Mouse (Mus musculus) T-helper 17 cell (primary cell): ENCODE measurements at regions not wholly inside any gene's neighbourhood (a gene's known extent, or its start where the extent isn't known, plus 50 kb on each side); places are given as distances from the start of the nearest gene placed in this dataset.
"Not testable (repeated sequence)": the region's sequence is repeated elsewhere in the genome, so short reads cannot be mapped to it uniquely, and the experiment has no call there.

ENCODE experiments used
- in situ Hi-C, 2 experiments: fragments of 300-600 bp; cut with MboI, MseI; formaldehyde crosslinking; loops; 1 replicate in 1 of 2; 2 replicates in 1 of 2; pipeline ENCODE4 v1.15.1; 2025; ENCODE audit warnings: high pct_unique_total_duplicates in 2 of 2

- in situ Hi-C loops, result no loop called here
These were observed 93.8 kb upstream of the Zfp706 start for GRCm38 (mm10) chr15:37101419-37101818.

DNA sequence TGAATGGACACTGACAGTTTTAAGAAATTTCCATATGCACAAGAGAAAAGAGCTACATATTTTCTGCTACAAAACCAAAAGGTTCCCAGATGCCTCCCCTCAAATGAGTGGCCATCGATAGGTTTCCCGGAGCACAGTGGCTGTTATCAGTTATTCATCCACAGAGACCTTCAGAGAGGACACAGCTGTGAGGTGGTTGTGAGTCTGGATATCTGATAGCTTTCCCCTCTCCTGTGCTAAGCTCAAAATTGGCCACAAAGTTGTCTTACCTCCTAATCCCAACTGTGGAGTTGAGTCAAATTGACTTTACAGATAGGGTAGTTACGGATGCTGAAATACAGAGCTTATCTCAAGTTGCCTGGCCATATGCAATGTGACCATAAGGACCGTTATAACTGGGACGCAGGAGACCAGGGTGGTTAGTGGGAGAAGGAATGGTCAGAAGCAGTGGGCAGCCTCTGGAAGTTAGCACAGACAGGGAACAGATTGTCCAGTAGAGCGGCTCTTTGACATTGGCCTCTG, 93.3 kb upstream of the Zfp706 start:
- in situ Hi-C loops, result no loop called here

GRCm38 (mm10) chr15:37099927-37100766, 92.6 kb upstream of the Zfp706 start:
- in situ Hi-C loops, result no loop called here

GRCm38 (mm10) chr15:37099176-37099575, 91.6 kb upstream of the Zfp706 start:
- in situ Hi-C loops, result no loop called here

DNA sequence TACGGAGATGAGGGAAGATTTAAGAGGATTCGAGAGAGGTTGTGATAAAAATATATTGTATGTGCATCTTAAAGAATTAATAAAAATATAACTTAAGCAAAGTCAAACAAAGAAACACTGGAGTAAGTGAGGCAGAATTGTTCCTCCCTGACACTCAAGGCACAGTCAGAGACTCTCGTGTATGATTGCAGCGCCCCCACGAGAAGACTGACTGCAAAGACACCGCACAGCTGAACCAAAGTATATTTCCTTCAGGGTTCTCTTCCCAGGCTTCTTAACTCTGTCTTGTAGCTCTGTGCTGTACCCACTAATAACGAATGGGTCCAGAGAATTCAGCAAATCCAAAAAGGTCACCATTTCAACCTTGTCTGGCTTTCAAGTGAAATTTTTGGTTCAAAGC, 89.9 kb upstream of the Zfp706 start:
- in situ Hi-C loops, result no loop called here

DNA sequence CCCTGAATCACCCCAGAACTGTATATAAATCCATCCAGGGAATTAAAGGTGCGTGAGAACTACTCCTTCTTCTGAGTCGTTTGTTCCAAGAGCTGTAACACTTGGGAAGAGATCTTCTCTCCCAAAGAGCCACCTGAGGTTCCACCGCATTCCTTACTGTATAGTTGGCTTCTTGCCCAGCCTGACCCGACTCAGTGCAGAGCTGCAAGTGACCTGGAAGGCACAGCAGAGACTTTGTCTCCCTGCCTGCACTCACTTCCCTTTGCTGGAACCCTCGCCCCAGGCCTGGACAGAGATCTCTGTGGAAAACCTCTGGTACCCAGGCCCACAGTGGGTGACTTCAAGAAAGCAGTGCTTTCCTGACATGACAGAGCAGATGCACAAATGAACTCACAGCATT, 83.6 kb upstream of the Zfp706 start:
- in situ Hi-C loops, result not testable (repeated sequence)

DNA sequence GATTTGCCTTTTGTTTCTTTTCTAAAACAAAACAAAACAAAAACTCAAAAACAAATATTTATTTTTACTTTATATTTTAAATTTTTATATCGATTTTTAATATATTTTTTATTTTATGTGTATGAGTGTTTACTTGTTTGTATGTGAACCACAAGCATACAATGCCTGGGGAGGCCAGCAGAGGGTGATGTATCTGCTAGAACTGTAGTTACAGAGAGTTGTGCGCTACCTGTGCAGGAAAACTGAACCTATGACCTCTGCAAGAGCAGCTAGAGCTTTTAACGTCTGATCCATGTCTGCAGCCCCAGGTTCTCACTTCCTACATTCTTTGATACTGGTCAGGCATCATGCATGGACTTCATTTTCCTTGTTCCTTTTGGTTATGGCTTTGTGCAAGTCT, 76.2 kb upstream of the Zfp706 start:
- in situ Hi-C loops, result no loop called here

GRCm38 (mm10) chr15:37081836-37082235, 74.3 kb upstream of the Zfp706 start:
- in situ Hi-C loops, result no loop called here

- in situ Hi-C loops, result no loop called here
These were observed 73.4 kb upstream of the Zfp706 start for GRCm38 (mm10) chr15:37080931-37081330.

DNA sequence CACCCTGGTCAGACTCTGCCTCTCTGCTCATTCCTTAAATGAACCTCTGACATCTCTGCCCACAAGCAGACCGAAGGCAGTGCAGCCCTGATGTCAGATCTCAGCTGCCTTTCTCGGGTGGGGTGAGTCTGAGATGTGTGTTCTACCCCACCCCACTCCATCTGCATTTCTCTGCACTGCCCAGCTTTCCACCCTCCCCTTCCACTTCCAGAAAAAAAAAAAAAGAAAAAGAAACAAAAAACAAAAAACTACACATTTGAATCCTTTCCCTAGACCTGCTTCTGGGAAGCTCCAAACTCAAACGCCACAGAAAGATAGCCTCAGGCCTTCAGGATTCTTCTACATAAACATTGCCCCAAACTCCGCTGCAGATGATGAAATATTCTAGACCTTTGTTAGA, 72.8 kb upstream of the Zfp706 start:
- in situ Hi-C loops, result no loop called here

GRCm38 (mm10) chr15:37074207-37074606, 66.6 kb upstream of the Zfp706 start:
- in situ Hi-C loops, result loop anchor here in 1 of 2 experiments (5.0 kb wide), 1 partner anchor 1042 kb away; no protein-coding TSS in a partner anchor

DNA sequence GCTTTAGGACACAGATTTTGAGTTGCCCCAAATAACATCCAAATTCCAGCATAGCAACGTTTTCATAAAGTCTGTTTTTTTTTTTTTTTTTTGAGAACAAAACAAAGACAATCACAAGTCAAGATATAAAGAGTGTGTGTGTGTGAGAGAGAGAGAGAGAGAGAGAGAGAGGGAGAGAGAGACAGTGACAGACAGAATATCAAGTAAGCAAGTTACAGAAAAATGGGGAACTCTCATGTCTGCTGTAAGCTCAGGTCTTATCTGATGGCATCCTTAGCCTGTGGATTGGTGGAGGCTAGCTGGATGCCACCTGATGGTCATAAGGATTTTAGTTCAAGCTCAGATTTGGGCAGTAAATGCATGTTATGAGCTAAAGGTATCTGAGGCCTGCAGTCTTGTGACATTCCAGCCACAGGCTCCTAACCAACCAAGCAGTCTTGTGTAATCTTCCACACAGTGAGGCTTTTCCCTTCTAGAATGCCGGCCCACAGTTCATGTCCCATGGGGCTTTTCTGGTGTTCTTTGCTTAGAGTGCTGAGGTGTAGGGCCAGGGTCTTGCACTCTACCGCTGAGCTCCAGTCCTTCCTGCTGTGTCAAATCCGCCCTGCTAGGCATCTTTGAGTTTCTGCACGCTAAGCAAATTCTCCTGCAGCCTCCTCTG, 64.8 kb upstream of the Zfp706 start:
- in situ Hi-C loops, result loop anchor here in 1 of 2 experiments (5.0 kb wide), 1 partner anchor 1040 kb away; no protein-coding TSS in a partner anchor

DNA sequence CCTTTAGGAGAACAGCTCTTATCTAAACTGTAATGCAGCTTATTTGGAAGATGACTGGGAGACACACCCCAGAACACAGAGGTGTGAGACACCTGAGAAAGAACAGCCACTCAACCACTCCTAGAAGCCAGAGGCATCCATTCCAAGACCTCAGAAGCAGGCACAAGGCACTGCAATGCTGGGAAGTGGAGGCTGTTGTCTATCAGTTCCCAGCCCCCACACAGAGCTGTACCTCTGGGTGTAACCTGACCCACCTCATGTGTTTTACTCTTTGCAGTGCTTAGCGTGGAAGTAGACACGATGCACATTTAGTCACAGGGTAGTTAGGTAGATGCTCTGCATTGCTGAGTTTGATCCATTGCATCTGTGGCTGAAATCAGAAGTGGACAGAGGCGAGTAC, 62.6 kb upstream of the Zfp706 start:
- in situ Hi-C loops, result loop anchor here in 1 of 2 experiments (5.0 kb wide), 1 partner anchor 1038 kb away; no protein-coding TSS in a partner anchor

DNA sequence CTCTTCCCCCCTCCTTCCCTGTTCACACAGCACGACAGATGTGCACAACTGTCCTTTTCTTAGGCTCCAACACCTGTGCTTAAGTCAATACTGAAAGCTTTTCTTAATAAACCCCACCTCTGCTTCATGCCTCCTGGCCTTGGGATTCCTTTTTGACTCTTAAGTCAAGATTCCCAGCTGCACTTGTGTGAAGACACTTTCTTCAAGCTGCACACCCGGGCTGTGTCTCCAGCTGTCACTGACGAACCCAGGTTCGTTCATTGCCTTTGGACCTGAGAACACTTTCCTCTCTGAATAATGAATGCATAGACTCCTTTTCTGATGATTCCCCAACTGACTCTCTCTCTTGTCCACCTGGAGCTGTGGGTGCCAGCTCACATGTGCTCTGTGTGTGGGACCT, 59.8 kb upstream of the Zfp706 start:
- in situ Hi-C loops, result no loop called here

DNA sequence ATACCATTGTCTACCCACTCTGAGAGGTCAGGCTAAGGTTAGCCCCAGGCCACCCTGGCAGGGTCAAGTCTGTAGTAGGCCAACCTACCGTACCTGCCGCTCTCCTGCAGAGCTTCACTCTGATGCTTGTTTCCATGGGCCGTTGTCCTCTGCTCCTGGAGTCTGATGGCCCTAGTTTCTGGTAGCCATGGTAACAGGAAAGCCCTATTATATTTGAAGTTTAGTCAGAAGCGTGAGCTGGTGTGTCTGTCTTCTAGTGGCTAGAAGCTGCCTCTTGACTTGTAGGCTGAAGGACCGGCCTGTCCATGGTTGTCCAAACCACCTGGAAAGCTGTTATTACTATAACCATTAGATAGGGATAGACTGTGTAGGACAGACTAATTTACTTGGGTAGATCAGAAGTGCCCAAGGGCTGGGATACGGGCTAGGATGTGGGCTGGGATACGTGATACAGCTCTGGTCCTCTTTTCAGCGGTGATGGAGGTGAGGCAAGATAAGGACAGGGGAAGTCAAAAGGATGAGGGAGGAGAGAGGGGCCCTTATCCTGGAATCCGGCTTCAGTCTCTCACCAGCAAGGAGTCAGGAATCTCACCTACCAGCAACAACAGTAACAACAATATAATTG, 58.5 kb upstream of the Zfp706 start:
- in situ Hi-C loops, result no loop called here

DNA sequence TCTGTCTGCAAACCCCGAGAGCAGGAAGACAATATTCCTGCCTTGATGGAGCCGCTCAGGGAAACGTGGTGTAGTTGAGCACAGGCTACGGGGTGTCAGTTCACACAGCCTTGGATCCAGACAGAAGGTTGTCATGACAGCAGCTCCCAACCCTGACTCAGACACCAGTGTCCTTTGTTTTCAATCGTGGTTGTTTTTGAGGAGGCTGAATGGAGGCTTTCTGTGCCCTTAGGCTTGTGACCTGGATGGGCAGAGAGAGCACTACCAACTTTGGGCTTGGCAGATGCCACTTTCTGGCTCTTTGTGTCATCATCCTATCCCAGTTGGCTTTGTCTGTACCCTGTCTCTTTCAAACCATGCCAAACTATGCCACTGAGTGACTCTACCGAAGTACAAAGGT, 57.8 kb upstream of the Zfp706 start:
- in situ Hi-C loops, result no loop called here

GRCm38 (mm10) chr15:37063781-37064383, 56.3 kb upstream of the Zfp706 start:
- in situ Hi-C loops, result no loop called here

DNA sequence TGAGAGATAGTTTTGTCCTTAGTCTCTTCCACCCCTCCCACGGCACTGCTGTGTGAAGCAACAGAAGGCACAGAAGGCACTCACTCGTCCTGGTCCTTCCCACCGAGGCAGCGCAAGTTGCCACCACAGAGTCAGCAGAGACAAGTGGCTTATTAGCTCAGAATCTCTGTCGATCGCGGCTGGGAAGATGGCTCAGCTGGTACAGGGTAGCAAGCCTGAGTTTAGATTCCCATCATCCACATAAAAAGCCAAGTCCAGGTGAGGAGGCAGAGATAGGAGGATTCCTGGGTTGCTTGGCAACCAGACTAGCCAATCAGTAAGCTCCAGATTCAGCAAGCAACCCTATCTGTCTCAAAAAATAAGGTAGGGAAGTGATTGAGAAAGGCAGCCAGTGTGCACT, 55.0 kb upstream of the Zfp706 start:
- in situ Hi-C loops, result no loop called here

GRCm38 (mm10) chr15:37061501-37061900, 53.9 kb upstream of the Zfp706 start:
- in situ Hi-C loops, result no loop called here

GRCm38 (mm10) chr15:37060831-37061230, 53.3 kb upstream of the Zfp706 start:
- in situ Hi-C loops, result no loop called here
